Mouse (Mus musculus): Measurements from ENCODE around the gene Slu7.

Gene Slu7

GRCm38 (mm10) chr11:43484652-43485051 is 51.1 kb downstream of the Slu7 start:
- DNase-seq (ENCODE audit: low spot score): no peak

GRCm38 (mm10) chr11:43485855-43486254 is 52.3 kb downstream of the Slu7 start:
- no peak for DNase-seq (ENCODE audit: low spot score)

GRCm38 (mm10) chr11:43492663-43493062 is 59.1 kb downstream of the Slu7 start:
- peak; percentile 81 for DNase-seq (ENCODE audit: low spot score)

GRCm38 (mm10) chr11:43493815-43494409 is 60.4 kb downstream of the Slu7 start:
- DNase-seq (ENCODE audit: low spot score): peak; percentile 83

GRCm38 (mm10) chr11:43495037-43495436 is 61.5 kb downstream of the Slu7 start:
- no peak for DNase-seq (ENCODE audit: low spot score)

- DNase-seq (ENCODE audit: low spot score): no peak
These were observed 62.0 kb downstream of the Slu7 start for GRCm38 (mm10) chr11:43495532-43495931.

Data from layer of hippocampus, adult 11-12 months (tissue).